Mouse (Mus musculus) heart, postnatal 14 days (tissue): ENCODE measurements around the gene Clasrp. TPM values are rescaled to one million over a fixed set of nuclear protein-coding genes. Genes with fewer than 3 reads are reported as not detected.

ENCODE experiments used
- DNase-seq, 2 experiments: peaks; one replicate each; pipeline ENCODE4 v3.0.0; 2021 to 2022
- intact Hi-C: fragments of 180-260 bp; cut with DNase I; formaldehyde crosslinking; loops from one replicate; pipeline ENCODE4 v1.15.1; 2025
- long read RNA-seq, 2 experiments: library from polyadenylated mRNA; stranded (forward); transcript quantifications; one replicate each; pipeline ENCODE4 v2.0.0; 2021
- total RNA-seq, 2 experiments: library from RNA; stranded (reverse); gene quantifications; 2 replicates each; pipeline ENCODE4 v1.2.3; 2021

Clasrp gene
- 10 to 100 TPM; 21.5 to 22.6 TPM for total RNA-seq
- long read RNA-seq, experiment 1, partial matches to known transcripts = 2 of 12 reads
- long read RNA-seq, experiment 1, other reads (novel, unspliced or antisense) = 6 of 12 reads
- long read RNA-seq, experiment 2, partial matches to known transcripts = 3 of 16 reads
- long read RNA-seq, experiment 2, other reads (novel, unspliced or antisense) = 9 of 16 reads

DNA sequence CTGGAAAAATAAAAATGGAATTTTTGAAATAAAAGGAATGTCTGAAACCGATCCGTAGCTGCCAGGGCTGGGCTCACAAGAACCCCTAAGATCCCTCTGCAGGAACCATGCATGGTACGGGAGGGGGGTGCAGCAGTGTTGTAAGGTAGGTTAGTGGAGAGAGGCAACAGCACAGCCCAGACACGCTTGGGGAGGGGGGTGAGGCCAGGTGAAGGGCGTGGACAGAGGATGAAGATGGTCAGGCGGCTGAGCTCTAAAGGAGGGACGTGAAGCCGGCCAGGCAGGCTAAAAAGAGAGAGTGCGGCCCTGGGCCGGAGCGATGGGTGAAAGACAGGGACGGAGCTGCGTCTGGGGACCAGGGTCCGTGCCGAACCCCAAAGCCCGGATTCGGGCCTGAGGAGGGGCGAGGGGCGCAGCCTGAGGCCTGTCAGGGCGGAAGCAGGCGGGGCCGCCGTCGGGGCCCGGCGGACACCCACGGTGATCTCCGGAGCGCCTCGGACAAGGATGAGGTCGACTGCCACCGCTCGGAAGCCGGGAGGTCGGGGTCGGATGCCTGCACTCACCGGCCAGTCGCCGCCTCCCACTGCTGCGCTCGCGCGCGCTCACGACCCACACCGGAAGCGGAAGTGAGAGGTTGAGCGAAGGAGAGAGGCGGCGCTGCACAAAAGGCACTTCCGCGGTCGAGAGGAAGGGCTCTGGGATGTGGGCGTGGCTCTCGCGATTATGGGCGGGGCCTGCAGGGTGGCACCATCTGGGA, at the start of gene Clasrp:
Gene Clasrp (minus strand): TSS at position 638 of the 757 bp plus-strand sequence.
- DNase-seq = peak; percentile 95 to 98
- intact Hi-C loops = no loop called here

DNA sequence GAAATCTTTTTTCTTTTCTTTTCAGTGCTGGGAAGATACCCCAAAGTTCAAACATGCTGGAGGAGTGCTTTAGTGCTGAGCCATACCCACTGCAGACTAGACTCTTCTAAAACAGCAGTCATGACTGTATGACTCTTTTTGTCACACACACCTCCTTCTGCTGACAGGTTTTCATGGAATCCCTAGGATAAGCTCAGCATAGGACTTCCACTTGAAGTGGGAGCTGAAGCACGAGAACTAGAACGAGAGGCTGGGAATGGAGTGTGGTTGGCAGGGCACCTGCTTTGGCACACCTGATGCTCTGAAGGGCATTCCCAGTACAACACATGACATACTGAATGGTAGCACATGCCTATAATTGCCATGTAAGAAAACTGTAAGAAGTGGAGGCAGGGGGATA, 48.3 kb upstream of the Clasrp start:
- peak; percentile 47 to 67 for DNase-seq
- intact Hi-C loops = no loop called here

DNA sequence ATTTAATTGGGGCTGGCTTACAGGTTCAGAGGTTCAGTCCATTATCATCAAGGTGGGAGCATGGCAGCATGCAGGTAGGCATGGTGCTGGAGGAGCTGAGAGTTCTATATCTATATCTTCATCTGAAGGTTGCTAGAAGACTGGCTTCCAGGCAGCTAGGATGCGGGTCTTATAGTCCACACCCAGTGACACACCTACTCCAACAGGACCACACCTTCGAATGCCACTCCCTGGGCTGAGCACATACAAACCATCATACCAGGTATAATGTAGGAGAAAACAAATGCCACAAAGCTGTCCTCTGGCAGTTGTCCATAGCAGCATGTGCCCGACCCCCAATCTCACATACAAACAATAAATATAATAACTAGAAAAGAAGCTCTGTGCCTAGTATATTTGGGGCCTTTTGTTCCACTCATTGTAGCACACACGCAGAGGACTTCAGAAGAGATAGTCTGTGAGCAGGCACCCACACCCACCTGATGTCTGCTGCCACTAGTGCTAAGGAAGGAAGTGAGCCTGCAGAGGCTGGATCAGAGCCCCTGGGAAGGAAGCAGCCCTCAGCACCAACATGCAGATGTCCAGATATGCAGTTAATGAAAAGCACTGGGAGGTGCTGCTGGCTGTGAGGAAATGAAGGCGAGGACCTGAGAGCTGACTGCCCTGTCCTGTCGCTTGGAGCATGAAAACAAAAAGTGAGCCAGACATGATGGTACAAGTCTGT, 46.9 kb upstream of the Clasrp start:
- DNase-seq = no peak
- intact Hi-C loops = no loop called here

DNA sequence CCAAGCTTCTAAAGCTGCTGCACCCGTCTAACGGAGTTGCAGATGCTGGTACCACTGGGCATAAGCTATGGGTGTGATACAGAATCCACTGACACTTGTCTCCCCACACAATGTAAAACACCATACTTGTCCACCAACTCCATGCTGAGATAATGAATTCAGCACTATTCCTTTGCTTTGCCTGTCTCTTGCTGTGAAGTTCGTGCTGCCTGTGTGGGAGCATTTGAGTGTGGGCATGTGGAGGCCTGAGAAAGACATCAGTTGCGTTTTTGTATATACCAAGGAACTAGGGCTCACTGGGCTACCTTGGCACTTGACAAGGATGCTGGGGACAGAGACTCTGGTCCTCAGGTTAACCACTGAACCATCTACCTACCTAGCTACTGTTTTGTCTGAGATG, 36.9 kb upstream of the Clasrp start:
- intact Hi-C loops = no loop called here
- DNase-seq = no peak

DNA sequence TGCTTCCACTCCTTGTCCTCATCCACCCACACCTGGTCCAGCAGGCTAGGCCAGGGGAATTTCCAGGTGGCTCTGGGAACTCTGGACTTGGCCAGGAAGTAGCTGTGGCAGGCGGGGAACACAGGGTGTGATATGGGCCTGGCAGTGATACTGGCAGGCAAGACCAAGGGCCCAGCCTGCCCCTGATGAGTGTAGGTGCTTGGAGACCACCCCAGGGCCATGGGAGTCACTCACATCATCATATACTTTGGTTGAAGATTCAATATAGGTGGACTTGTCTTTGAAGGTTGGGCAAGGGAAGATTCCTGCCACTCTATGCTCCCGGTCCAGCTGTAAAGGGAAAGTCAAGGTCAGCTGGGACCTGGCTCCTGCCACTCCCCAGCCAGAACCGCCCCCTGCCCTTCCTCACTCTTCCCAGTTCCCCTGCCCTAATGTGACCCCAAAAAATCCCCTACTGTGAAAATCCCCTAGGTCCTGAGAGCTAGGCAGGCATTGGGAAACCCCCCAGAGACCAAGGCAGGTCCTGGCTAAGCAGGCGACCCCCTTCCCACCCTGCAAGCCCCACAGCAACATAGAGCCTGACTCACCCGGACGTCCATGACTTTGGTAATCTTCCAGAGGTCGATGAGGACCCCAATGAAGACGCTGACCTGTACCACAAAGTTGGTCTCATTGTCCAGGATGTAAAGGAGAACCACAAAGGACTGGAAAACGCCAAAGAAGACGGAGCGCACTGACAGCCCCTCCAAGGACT, 31.0 kb upstream of the Clasrp start:
- DNase-seq = no peak
- intact Hi-C loops = no loop called here

DNA sequence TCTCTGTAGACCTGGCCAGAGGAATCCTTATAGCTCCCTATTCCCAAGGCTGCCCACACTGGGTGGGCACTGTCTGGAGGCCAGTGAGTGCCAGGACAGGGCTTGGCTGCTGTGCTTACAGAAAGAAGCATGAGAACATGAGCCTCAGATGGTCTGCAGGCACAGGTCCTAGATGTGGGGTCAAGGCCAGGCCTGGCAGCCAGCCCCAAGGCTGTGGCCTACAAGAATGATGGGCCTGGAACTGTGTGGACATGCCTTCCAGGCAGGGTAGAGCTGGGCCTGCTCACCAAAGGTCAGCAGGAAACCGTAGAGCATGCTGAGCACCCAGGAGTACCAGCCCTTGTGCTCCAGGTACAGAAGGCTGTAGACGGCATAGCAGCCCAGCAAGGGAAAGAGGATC, 30.3 kb upstream of the Clasrp start:
- DNase-seq = no peak

DNA sequence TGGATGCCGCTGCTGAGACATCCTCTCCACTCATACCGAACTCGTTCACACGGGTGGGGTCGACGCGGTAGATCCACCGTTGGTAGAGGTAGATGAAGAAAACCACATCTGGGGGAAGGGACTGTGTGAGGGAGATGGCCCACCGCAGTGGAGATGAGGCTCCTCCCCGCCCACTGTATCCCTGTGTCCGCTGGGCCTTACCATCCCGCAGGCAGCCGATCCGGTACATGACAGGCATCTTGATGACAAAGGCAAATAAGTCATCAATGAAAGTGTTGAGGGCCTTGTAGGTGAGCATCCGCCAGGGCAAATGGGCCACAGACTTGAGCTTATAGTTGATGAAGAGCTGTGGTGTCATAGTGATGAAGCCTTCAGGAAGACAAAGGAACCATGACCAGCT, 29.6 kb upstream of the Clasrp start:
- DNase-seq = no peak
- intact Hi-C loops = no loop called here

More for the DNA sequence above, 30.3 kb upstream of the Clasrp start:
- intact Hi-C loops = no loop called here

DNA sequence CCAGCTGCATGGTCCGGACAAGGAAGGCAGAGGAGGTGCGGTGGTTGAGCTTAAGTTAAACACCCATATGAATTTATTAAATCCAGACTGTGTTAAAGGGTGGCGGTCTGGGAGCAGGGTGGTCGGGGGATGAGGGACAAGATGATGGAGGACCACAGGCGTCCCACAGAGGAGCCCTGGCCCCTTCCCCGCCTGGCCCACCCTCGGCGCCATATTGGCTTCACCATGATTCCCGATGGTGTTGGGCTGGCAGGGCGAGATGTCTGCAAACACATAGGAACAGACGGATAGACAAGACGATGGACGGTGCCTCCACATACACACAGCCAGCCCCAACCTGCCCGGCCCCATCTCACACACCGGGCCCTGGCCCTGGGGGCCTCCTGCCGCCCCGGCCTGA, 28.9 kb upstream of the Clasrp start:
- DNase-seq = no peak
- intact Hi-C loops = no loop called here

DNA sequence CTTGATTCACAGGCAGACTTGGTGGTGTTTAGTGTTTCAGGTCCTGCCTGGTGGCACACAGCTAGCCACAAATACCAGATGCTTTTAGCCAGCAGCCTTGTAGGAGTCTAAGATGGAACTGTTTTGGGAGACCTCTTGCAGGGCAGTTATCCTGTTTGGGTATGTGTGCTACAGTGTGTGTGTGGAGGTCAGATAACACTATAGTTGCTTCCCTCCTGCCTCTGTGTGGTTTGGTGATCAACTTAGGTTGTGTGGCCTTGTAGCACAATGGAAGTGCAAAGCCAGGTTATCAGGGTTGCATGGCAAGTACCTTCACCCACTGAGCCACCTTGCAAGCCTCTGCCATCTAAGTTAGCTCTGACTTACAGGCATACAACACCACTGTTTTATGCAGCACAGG, 28.4 kb upstream of the Clasrp start:
- no peak for DNase-seq
- intact Hi-C loops = no loop called here

DNA sequence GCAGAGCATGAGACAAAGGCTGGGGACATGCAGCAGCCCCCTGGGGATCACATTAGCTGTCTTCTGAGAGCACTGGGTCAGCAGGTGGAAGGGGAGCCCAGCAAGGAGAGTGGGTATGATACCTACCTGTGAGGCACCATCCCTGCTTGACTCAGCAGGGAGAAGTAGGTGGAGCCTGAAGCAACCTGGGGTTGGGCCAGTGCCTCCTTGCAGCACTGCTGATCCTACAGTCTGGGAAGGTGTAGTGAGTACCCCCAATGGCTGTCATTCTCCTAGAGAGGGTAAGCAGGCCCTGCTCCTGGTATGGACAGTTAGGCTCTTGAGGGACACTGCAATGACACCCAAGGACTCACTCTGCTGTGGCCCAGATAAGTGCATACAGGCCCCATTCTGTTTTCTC, 28.0 kb upstream of the Clasrp start:
- intact Hi-C loops = no loop called here
- no peak for DNase-seq

DNA sequence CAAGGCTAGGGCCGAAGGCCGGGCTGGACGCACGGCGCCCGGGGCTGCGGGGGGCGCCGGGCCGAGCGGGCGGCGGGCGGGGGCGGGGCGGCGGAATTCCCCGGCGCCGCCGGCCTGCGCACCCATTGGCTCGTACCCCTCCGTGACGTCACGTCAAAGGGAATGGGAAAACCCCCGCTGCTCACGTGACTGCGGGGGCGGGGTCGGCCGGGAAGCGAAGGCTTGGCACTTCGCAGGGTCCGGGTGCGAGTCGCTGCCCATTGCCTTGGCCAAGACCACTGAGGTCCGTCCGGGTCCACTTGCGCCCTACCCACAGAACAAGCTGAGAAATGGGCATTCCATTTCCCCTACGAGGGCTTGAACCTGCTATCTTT, 25.1 kb upstream of the Clasrp start, which contains the start of gene Relb:
Gene Relb (minus strand): TSS at position 78 of the 374 bp plus-strand sequence.
- DNase-seq = peak; percentile 91 to 96
- intact Hi-C loops = no loop called here

DNA sequence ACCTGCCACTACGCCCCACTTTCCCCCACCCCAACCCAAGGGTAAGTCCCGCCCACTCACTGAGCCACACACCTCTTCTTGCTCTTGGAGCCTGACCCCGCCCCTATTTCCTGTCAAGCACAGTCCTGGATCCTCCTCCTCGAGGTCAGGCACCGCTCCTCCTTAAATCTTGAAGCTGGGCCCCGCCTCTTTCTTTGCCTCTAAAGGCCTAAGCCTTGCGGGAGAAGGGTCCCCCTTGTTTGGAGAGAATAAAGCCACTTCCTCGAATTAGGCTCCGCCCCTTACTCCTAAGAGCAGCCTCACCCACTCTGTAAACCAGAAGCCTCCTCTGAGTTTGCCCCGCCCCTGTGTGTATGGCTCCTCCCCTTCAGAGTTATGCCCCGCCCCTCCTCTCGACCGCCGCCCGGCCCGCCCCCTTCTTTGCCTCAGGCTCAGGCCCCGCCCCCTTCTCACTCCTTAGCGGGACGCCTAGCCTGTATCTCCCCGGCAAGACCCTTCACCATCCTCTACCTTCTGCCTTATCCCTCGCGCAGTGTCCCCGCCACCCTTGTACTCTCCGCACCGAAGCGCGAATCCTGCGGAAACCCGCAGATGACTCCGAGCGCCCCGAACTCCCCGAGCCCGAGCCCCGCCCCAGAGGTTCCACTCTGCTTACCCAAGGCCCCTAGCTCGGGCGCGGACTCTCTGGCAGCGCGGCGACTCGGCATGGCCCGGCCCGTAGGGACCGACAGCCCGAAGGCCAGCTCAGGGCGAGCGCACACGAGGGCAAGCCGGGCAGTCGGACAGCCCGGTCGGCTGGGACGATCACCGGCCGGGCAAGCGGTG, 24.5 kb upstream of the Clasrp start:
- peak; percentile 92 to 96 for DNase-seq
- intact Hi-C loops = no loop called here

DNA sequence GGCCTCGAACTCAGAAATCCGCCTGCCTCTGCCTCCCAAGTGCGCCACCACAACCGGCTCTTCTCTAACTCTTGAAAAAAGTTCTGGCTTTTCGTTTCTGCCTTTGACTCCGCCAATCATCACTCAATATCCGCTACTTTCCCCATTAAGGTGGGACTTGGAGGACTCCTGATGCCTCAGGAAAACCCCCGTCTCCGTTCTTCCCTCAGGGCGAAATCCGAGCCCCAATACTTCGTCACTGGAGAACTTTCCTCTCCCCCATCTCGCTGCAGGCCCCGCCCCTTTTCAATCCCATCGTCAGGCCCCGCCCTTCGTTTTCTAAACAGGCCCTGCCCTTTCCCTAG, 23.9 kb upstream of the Clasrp start:
- DNase-seq = no peak
- intact Hi-C loops = no loop called here

DNA sequence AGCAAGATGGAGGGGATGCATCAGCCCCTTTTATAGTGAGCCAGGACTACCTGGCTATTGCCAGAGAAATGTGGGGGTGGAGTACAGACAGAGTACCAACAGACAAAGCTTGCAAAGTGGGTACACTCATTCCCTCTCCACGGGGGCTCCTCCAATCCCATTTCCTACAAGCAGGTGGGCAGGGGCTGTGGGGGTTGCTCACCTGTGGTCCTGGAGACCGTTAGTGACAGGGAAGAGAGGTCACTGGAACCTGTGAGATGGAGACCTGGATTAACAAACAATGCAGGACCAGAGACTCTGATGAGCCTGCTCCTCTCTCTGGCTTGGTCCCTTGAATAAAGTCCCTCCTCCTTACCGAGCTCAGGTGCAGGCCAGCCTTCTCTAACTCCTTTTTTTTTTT, 23.4 kb upstream of the Clasrp start:
- DNase-seq = no peak
- intact Hi-C loops = no loop called here

DNA sequence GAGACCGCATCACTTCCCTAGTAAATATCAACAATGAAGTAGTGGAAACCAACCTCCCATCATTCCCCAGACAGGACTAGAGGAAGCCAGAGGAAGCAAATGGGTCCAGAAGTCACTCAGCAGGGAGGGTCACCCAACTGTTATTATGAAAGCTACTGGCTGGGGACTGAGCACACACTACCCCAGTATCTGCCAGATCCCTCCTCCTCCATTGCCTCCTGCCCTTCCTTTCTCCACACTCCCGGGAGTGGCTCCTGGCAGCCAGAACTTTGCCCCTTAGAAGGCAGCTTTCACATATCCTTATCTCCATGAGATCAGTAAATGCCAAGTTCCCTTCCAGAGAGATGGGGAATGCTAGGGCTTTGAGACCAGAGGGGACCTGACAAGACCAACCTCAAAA, 19.1 kb upstream of the Clasrp start:
- intact Hi-C loops = no loop called here
- DNase-seq = no peak

DNA sequence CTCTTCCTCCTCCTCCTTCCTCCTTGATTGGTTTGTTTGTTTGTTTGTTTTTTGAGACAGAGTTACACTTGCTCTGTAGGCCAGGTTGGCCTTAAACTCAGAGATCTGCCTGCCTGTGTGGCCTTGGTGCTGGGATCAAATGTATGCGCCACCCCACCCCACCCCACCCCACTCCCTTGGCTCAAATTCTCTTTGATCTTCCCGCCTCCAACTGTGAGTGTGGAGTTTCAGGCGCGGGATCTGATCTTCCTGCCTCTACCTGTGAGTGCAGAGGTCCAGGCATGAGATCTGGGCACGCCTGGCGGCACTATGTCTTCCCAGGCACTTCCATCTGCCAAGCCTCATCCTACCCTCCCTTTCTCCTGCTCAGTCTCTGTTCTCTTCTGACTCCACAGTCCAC, 18.0 kb upstream of the Clasrp start:
- no peak for DNase-seq
- intact Hi-C loops = no loop called here

DNA sequence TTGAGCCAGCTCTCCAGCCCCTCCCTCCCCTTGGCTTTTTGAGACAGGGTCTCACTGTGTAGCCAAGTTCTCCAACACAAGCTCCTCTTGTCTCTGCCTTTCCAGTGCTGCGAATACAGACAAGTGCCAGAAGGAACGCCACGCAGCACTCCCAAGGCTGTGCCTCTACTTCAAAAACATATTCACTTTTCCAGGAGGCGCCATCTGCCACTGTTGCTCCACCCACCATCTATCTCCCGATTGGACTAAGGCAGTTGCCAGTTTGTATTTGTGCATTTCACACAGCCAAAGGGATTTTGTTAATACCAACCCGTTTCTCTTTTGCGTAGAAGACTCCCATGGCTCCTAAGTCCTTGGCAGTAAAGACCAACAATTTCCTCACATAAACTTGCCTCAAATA, 16.5 kb upstream of the Clasrp start:
- intact Hi-C loops = no loop called here
- no peak for DNase-seq

DNA sequence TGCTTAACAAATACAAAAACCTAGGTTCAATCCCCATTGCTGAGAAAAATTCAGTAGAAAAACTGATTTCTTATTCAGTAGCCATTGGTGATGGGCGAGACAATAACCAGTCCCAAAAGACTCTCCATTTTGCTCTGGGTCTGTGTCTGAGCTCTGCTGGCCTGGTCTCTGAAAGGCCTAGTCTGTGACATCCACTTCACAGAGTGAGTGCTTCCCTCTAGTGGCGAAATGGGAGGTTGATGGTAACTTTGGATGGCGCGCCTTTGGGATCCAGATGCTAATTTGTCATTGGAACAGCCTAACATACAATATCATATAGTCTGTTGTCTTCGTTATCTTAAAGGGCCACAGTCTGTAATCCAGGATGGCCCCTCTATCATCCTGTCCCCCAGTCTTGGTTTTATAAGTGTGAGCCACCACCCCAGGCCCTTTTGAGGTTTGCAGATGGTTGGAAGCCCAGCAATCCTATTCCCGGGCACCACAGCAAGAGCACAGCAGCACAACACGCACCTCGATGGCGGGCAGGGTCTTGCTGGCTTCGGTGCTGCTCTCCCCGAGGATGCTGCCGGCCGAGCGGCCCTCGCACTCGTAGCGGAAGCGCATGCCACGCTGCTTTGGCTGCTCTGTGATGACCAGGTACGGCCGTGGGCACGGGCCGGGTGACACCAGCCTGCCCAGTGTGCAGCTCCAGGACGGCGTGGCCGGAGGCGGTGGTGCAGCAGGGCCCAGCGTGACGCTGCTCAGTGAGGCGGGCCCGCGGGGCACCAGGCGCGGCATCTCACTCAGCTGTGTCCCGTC, 14.9 kb upstream of the Clasrp start:
- DNase-seq = peak; percentile 67 to 83

DNA sequence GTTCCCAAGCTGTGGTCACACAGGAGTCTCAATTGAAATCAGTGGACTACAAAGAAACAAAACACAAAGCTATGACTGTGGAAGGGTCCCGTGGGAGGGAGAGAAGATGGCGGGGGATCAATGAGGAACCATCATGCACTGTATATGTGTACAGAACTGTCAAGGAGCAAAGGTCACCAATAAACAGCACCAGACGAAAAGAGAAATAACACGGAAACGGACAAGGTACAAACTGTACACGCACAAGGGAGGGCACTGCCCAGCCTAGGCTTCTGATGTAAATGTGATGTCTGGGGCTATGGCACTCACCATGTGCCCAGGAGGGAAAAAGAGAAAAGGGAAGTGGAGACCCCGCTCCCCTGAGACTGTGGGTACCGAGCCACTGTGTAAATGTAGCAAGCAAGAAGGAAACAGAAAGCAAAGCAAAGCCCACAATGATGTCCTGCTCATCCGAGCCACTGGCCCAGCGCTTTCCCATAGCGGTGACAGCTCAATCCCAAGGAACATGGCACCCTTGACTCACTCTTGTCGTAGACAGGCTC, 10.8 kb upstream of the Clasrp start:
- DNase-seq = no peak
- intact Hi-C loops = loop anchor here (5.0 kb wide), 1 partner anchor 113 kb away; no protein-coding TSS in a partner anchor

More for the DNA sequence above, 14.9 kb upstream of the Clasrp start:
- intact Hi-C loops = loop anchor here (2.0 to 5.0 kb wide), 3 partner anchors 28 to 214 kb away; partner anchors contain the start of genes Ckm and Klc3
